Mouse (Mus musculus) kidney, adult 9 months (tissue): ENCODE measurements around the gene Plau.
A peak's percentile ranks its signal among the peaks of the same experiment; 100 is the strongest.

Experiments used
- DNase-seq: peaks from one replicate; pipeline ENCODE4 v3.0.0; 2022

Gene Plau

DNA sequence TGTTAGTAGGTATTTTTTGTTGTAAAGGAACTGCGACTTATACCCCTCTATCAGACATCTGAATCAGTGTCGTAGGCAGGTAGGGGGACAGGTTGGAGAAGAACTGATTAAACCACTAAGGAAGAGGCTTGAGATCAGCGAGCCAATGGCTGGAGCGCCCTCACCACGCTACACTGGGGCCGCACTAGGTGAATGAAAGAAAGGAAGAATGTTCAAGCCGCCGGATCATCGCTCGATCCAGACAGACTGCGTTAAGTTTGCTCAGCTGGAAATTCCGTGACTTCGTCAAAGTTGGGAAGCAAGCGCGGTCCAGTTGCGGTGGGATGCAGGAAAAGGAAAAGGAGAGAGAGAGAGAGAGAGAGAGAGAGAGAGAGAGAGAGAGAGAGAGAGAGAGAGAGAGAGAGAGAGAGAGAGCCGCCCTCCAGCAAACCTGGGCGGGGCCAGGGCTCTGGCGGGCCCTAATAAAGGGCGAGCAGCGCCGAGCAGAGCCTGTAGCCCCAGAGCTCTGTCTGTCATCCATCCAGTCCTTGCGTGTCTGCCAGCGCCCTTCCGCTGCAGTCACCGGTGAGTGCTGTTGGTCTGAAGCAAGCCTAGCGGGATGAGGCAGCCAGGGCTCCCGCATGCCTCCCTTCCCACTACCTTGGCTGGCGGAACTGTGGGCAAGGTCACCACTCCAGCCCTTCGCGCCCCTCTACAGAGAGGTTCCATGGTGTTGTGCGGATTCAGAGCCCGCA is at the start of gene Plau:
Plau (plus strand) TSS at position 490 of the 734 bp plus-strand sequence.
- DNase-seq, result peak; percentile 90

DNA sequence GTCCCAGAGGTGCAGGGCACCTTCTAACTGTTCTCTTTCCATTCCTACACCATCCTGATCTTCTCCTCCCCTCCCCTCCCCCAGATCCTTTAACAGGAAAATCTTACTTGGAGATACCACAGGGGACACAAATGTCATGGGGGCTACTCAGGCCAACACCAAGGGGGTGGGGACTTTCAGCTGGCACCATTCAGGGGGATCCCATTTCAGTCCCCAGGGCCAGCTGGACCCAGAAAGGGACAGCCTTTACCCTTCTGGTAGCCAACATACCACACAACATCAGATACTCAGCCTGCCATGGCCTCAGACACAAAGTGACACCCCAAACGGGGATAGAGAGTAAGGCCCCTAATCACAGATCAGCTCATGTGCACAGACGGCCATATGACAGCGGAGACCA is 48.3 kb upstream of the Plau start:
- DNase-seq, result no peak

DNA sequence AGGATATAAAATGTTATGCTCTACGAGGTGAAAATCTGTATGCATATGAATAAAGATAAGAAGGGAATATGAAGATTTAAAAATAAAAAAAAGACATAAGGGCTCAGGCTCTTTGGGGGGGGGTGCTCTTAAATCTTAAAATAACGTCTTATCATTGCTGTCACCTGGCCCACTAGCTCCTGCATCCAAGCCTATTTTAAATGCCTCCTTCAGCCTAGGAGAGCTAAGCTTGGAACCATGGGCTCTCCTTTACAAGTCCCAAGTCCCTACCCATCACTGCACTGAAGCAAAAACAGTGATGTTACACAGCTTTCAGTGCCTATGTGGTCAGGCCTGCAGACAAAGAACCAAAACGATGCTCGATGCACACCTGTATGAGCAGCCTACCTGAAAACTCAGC is 46.9 kb upstream of the Plau start:
- DNase-seq, result no peak

DNA sequence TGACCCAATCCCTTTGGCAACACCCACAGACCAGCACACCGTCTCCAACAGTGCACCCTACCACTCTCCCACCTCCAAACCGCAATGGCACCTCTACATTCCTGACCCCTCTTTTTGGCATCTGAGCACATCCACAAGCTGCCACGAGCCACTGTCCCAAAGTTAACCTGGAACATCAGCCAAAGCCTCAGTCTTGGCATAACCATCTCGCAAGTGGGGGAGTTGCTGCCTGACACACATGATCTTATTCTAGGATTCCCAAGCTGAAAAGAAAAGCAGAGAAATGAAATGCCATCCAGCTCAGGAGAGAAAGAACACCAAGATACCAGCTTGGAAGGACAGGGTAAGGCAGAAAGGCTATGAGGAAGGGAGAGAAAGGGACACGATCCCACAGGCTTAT is 46.0 kb upstream of the Plau start:
- no peak for DNase-seq

DNA sequence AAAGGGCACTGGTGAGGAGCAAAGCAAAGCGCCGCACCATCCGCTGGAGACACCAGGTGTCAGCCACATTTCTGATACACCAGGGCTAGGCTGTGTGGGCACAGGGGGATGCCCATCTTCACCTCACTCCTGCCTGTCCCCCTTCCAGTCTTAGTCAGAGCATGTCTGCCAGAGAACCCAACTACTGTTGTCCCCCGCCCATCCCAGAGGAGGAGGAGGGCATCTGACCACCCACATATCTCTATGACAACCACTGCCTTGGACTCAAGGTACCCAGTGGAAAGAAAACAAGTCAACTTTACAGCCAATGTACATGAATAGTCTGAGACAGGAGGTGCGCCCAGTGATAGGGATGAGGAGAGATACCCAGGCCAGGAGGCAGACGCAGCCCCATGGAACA is 45.5 kb upstream of the Plau start:
- no peak for DNase-seq

DNA sequence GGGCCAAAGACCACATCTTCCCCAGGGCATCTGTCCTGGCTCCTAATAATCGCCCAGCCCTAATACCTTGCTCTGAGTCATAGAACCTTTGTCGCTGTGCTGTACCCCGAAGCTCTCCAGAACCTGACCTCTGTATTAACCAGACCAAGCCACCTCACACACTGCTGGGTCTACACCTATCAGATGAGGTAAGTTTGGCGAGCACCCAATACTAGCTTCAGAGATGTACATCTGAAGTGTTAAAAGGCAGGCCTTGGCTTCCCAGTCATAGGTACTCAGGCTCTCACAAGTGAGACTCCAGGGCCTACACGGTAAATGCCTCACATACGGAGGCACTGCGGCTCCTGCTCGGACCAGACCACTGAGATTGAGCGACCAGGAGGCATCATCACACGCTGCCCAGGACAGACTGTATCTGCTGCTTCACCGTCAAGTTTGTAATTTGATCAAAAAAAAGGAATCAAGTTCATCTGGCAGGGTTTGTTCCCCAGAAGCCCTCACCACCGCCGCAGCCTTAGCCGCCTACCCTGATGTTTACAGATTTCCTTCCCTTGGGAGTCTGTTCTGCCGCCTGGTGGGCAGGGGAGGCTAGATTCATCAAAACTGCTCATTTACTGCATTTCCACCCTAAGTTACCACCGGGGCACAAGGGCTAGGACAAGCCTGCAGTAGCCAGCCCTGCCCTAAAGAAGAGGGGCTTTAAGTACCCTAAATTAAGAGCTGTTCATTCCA is 44.8 kb upstream of the Plau start:
- DNase-seq, result no peak

DNA sequence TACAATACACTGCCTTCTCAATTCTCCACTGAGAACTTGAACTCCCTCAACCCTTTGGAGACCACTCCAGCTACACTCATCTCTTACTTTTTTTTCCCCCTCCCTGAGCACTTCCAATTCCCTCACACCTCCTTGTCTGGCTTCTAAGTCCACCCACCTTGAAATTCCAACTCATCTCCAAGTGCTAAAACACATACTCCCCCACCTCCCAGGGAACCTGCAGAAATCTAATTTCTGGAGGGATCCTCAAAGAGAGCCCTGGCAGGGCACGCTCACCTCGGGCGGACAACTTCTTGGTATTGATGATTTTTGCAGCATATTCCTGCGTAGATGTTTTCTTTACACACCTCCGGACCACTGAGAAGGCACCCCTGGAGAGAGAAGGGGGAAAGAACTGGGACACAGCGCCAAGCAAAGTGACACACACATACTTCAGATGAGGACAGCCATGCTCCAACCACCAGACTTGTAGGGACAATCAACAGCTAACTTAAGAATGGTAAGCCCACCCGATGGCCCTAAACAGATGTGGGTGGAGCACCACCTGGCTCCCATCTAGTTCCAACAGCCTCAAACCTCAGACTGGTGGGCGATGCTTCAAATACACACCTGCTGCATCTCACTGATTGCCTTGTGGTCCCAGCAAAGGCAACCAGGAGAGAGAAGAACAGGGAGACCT is 44.1 kb upstream of the Plau start:
- no peak for DNase-seq

DNA sequence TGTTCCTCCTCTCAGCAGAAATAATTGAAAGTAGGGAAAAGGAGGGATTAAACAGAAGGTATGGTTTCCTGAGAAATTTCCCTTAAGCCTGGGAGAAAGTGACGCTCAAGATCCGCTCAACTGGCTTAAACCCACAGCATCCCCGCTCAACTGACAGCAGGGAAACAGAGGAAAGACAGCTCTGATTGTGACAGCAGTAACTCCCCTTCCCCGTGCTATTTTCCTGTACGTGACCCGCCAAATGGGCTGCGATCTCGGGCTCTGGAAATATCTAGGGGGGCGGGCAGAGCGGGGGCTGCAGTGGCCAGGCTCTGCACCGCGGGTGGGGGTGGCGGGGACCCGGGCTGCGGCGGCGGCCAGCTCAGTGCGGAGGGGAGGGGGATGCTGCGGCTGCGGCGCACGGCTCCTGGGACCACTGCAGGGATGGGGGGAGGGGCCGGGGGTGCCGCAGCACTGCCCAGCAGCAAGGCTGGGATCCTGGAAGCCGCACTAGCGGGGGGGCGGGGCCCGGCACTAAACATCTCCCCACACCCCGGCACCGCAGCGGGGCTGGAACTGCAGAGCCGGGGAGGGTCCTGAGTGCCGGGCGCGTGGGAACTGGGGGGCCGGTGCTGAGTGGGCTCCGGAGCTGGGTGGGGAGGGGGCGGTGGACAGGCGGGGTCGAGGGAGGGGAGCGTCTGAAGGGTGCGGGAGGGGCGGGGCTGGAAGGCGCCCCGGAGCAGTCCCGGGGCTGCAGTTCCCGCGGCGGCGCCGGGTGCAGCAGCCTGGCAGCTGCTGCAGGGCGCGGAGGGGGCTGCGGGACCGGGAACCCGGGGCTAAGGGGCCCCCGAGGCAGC is 43.3 kb upstream of the Plau start:
- DNase-seq, result no peak

DNA sequence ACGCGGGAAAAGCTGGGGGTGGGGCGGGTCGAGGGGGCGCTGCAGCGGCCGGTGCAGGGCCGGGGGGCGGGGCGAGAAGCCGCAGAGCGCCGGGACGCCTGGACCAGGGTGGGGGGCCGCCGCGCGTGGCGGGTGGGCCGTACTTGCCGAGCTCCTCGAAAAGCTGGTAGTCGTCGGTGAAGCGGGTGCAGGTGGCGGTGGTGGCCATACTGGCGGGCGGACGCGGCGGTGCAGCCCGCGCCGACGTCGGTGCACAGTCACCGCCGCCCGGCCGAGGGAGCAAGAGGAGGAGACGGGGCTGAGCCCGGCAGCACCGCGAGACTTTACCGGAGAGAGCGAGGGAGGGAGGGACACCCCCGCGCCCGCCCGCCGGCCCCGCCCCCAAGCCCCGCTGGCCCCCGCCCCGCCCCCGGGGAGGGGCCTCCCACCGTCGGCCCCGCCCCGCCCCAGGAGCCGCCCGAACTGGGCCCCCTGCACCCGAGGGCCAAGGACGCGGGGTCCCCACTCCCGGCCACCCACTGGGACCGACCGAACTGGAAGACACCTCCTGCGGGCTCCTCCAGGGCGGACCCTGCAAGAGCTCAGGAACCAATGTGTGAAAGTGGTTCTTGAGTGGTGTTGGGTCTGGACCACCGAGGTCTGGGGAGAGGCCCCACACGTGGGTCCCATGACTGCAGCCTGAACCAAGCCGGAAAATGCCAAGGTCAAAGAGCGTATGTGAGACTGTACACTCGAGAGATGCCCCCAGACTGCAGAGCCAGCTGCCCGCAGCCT is 42.5 kb upstream of the Plau start, which contains the start of gene Camk2g:
Camk2g (minus strand) TSS at position 331 of the 774 bp plus-strand sequence.
- DNase-seq, result peak; percentile 81

DNA sequence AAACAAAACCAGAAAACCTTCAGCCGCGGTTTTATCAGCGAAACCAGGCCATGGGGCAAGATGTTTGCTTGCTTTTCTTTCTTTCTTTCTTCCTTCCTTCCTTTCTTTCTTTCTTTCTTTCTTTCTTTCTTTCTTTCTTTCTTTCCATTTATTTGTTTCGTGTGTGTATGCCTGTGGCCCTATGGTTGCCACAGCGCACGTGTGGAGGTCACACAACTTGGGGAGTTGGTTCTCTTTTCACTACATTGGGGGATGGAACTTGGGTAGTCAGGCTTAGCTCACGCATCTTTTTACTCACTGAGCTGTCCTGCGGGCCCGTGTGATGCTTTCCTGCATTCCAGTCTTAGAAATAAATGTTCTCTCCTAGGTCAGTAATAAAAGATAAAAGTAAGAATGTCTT is 41.9 kb upstream of the Plau start:
- DNase-seq, result no peak

DNA sequence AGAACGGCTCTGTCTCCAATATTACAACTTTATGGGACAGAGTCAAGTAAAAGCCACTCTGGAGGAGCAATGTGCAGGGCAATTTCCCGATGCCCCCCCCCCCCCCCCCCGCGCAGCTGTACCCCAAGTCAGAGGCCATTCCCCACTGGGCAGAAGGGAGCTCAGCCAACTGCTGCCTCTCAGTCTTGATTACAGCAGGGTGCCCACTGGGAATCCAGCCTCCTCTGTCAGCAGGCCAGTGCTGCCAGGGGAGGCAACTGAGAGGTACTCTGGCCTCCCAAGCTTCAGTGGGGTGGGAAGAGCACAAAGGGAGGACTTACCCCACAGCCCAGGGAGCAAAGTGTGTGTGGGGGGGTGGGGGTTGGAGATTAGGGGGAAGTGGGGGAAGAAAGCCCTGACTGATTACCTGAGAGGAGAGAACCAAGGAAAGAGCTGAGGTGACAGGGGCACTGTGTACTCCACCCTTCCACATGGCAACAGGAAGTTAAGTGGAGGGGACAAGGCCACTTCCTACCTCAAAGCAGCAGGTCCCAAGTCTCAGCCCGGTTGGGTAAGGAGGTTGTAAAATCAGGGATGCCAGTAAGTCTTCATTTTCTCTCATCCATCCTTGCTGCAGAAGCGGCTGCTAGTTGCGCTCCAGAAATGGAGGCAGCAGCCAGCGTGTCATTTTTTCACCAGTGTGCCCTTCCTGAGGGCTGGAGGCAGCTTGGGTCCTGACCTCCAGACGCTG is 40.9 kb upstream of the Plau start:
- DNase-seq, result no peak

DNA sequence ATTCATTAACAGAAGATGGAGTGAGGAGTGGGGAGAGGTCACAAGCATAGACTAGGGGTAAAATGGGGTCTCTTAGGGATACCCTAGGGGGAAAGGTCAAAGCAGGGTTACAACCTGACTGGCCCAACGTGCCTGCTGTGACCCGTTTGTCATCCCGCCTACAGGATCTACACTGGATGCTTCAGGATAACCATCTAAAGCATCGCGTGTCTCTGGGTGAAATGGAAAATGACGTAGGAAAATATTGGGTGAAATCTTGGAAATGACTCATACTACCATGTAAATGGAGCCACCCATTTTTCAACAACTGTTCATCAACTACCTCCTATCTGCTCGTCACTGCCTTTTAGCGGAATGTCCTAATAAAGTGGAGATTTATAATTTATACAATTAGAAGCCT is 40.3 kb upstream of the Plau start:
- DNase-seq, result no peak

DNA sequence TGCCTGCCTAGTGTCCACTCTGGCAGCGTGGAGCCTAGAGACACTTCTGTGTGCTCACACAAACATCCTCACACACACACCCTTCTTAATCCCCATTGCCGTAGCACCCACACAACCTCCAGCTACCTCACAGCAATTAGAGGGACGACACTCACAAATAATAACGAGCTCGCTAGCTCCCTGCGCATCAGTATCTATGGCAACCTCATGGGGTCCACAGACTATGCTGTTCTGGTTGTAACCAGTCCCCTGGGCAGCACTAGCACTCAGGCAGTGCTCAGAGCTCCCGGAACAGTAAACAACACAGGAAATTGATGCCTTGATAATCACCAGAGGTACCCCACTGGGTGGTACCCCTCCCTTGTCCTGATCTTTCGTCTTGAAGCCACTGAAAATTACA is 39.8 kb upstream of the Plau start:
- no peak for DNase-seq

DNA sequence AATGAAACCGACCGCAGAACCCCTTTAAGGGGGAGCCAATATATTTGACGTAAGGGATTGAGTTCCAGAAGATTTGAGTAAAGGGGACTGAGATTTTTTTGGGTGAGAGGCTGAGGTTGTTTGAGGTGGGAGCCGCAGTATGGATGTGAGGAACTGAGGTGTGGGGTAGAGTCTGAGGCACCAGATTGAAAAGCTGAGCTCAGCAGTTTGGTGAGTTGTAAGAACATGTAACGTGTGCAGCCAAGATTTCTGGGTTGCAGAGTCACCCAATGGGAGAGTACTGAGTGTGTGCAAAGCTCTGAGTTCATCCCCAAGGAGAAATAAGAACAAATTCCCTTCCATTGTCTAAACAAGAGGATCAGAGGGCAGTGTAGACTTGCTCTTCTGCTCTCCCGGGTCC is 38.2 kb upstream of the Plau start:
- no peak for DNase-seq

DNA sequence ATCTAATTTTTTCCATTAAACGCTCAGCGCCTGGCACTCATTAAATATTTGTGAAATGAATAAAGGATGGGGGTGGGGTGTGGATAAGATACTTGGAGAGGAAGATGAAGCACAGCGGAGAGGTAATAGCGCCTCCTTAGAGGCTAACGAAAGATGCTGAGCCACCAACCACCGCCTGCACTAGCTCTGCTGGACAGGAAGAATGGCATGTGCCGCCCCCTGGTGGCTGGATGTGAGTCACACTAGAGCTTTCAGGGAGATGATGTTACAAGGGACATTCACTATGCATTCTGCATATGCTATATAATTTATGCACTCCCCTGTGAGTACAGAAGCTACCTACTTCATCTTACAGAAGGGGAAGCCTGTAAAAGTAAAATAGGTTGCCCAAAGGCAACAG is 37.7 kb upstream of the Plau start:
- peak; percentile 89 for DNase-seq

DNA sequence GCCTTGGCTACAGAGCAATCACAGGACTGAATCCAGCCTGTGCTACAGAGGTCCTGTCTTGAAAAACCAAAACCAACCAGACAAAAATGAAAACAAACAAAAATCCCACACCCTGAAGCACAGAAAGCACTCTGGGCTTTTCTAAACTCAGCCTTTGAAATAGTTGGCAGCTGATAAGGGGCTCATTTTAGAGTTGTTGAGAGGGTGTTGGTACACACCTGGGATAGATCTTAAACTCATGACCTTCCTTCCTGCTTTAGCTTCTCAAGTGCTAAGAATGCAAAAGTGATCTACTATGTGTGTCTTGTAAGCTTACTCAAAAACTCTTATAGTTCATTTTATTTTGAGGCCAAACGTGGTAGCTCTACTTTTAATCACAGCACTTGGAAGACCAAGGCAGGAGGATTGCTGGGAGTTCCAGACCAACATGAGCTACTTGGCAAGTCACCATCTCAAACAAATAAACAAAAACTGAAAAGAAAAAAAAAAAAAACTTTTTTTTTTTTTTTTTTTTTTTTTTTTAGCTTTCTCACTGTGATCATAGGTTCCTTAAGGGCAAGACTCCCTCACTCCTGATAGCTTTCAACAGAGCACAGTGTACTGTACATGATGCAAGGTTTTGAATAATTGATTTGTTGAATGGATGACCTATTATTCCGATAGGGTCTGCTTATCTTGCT is 33.4 kb upstream of the Plau start:
- no peak for DNase-seq

DNA sequence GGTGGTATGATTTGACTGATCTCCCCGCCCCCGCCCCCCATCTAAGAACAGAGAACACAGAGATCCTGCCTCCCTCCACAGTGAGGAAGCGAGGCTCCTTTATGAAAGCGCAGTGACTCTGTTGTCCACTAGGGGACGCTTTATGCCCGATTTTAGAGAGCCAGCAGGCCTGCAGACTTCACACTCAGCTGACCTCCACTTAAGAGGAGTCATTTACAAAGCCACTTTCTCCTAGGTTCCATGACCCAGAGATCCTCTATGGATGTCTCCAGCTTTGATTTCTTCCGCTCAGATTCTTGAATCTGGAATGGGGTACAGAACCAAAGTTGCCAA is 32.9 kb upstream of the Plau start:
- DNase-seq, result peak; percentile 89

DNA sequence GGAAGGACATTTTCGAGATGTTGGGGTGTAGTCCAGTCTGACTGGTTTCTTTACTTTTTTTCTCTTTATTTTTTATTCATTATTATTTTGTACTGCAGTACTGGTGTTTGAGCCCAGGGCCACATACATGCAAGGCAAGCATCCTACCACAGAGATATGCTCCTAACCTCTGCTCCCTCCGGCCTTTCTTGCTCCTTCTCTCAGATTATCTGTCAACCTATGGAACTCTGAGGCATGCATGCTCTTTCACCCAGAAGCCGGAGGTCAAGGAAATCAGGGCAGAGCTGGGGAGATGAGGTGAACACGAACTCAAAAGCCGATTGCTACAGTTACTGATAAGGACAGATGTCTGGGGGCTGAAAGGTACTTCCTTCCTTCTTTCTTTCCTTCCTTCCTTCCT is 32.0 kb upstream of the Plau start:
- DNase-seq, result no peak

DNA sequence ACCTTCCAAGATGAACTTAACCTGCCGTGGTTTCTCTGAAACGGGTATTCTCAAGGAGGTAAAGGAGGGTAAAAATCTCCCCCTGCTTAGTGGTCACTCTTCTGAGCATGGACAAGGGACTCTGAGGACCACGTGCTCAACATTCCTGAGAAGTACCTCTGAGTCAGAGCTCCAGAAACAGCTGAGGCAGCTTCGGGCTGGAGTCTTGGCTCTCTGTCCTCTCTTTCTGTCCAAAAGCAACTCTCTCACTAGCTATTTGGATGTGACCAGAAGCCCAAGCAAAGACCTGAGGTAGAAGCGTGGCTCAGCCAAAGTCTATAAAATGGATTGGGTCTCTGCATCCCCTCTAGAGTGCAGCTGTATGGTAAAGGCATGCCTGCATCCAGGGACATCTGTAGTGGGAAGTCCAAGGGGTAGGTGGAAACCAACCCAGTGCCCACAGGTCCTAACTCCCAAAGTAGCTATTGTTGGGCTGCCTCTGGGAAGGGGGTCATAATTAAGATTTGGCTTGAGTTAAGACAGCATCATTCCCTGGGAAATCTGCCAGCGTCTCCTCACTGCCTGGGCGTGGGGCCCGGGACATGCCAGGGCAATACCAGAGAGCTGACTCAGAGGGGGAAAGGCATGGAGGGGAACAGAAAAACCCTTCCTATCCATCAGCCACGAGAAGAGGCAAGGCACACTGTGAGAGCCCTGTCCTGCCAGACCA is 31.3 kb upstream of the Plau start:
- peak; percentile 86 for DNase-seq

DNA sequence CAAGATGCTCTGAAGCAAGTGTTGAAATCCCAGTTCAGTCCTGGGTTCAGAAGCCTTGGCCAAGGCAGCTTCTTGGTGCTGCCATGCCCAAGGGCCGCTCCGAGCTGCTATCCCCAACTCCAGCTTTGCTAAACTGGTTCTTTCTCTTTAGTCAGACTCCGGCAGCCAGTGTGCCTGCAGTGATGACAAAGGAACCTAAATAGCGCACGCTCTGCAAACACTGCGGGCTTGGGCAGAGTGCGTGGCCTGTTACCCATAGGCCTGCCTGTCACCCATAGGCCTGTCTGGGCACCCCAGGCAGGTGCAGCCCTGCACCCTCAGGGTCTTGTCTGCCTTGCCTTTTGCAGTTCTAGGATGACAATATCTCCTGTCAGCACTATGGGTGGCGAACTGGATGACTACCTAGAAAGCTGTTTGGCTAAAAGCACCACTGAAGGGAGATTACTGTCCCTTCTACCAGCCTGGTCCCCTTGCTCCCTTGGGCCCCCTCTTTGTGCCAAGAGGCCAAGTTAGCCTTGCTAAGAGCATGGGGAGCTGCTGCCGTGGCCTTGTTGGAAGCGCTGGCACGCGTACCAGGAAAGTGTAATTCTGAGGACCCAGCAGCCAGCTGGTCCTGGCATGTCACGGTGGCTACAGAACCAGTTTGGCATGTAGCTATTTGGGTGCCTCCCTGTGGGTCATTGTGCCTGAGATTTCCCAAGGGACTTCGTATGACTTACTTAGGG is 30.2 kb upstream of the Plau start:
- DNase-seq, result peak; percentile 48
